Mouse (Mus musculus) liver, embryonic 14.5 days (tissue): ENCODE measurements around the gene Myl7.

Experiments used
- CTCF ChIP-seq: IDR thresholded peaks from 2 replicates; pipeline ENCODE4 v1.5.1; 2016; ENCODE audit warnings: antibody characterized with exemption, low read depth, control low read depth
- EP300 ChIP-seq: IDR thresholded peaks from 2 replicates; pipeline ENCODE4 v1.6.1; 2016; ENCODE audit warnings: antibody characterized with exemption, low read depth

DNA sequence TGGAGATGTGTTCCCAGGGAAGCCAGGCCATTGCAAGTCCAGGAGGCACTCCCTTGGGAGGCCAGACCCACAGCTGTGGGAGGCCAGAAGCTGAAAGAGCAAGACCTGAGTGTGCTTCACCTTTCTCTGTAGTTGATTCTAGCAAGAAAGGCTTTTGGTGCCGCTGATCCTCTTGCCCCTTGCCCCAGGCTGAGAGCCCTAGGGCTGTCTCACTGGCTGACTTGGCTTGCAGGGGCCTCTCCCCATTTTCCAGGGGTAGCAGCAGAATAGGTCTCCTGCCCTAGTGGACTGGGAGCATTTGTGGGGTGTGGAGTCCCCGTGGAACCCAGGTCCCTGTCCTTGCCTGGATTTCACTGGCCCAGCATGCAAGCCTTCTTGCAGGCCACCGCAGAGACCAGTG lies 2.7 kb upstream of the Myl7 start:
- TF ChIP-seq CTCF (no peak), EP300 (no peak)
